Mouse (Mus musculus): ENCODE measurements at regions not wholly inside any gene's neighbourhood (a gene's known extent, or its start where the extent isn't known, plus 50 kb on each side); places are given as distances from the start of the nearest gene placed in this dataset.
A peak's percentile ranks its signal among the peaks of the same experiment; 100 is the strongest.

DNA sequence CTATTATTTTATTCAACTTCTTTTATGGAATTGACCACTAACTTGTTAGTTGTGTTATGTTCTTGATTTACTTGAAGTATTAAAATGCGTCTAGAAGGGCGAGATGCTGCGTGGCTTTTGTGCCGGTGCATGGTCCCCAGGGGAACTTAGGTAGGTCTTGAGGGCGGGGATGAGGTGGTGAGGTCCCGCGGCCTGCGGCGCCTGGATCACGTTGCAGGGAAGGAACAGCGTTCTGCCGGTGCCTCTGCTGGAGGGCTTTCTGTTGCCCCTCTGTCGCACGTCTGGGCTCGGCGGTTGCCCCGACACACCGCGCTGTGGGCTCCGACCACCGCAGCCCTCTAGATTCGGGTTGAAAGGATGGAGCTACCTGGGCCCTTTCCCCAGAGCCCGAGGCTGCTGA lies 136.7 kb upstream of the Gm10181 start:
- no peak for DNase-seq

DNA sequence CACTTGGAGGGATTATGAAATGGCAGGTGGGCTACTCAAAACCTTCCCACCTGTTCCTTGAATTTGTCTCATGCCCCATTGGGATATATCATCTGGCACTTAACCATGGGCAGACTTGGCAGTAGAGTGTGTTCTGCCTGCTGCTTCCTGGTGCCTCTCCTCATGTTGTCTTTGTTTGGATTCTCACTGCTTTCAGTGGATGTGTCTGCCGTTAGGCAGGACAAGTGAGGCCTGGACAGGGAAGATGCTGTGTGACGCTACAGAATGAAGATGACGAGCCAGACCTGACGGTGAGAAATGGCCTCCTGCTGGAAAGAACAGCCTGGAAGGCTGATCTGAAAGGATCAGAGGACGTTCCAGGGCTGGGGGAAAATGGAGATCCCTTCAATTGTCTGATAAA lies 133.6 kb upstream of the Gm10181 start:
- DNase-seq, result no peak

DNA sequence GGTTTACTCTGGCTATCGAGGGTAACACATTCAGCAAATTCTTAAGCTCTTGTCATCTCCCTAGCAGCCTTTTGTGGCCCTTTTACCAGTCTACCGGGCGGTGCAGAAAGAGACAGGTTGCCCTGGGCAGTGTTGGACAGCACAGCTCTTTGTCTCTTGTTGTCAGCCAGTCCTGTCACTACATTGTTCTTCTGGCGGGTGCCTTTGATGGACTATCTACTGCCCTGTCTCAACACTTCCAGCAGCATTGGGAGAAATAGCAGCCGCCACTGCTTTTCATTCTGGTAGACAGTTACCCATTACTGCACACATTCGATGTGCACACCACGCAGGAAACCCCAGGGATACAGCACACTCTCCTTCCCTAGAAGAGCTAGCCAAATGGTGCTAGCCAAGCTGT lies 132.7 kb upstream of the Gm10181 start:
- DNase-seq, result no peak

DNA sequence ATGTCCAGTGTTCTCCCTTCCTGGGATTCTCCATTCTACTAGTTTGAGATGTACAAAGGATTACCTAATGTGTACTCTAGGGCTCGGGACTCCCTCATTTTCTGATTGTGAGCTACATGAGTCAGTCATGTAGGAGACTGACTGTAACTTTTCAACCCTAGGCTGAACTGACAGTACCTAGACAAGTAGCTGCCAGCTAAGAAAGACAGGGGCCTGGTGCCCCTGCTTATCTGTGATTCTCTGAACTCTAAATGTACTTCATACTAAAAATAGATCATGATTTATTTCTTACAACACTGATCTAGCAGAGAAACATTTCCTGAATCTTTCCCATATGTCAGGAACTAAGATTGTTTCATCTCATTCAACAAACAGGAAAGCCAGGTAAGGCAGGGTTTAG lies 125.9 kb upstream of the Gm10181 start:
- no peak for DNase-seq

DNA sequence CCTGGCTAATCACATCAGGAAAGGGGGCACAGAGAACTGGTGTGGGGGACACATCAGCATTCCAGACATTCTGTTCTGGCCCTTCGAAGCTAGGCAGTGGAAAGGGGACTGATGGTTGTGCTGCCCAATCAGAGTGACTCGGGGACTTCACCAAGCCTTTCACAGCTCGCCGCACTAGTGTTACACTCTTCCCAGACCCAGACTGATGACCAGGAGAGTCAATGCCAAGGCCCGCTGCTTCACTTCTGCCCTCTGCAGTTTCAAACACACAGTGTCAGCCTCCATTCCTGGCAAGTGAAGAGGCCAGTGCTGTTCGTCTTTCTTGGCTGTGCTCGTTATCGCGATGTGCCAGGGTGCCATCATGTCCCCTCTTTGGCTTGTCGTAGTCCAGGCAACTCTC lies 121.7 kb upstream of the Gm10181 start:
- no peak for DNase-seq

DNA sequence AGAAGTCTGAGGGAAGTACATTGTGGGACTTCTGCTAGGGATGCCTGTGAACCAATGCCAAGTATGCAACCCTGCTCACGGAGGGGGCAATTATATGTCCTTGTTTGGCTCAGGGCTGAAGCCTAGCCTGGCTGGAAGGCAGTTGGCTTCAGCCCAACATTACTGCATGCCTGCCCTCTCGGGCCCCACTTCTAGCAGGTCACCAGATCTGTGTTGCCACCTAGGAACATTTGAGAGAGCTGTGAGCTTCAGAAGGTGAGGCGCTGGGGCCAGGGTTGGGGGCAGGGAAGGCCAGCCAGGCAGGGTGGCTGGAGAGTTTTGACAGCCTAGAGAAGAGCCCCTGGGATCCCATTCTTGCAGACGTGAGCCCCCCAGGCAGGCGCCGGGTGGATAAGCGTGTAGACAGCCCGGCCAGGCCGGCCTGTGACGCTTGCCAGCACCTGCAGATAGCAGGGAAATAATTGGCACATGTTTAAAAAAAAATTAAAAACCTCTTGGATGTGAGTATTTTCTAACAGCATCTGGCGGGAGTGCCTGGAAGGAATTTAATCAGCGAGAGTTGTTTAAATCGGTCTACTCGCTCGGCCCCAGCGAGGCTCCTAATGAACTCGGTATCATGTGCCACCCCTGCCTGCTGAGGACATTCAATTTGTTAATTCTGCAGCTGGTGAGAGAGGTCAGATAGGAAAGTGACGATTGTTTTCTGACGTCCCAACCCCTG lies 115.0 kb upstream of the Gm10181 start:
- no peak for DNase-seq

DNA sequence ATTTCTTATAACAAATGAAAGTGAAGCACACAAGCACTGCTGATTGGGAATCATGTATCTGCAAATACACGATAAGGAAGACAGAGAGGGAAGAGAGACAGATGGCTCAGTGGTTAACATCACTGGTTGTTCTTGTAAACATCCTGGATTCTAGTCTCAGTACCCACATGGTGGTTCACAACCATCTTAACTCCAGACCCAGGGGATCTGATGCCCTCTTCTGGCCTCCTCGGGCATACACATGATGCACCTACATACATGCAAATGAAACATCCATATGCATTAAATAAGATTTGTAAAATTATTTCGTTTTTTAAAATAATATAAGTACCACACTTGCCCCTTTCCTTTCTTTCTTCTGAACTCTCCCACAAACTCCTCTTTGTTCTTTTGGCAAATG lies 106.4 kb upstream of the Gm10181 start:
- no peak for DNase-seq

DNA sequence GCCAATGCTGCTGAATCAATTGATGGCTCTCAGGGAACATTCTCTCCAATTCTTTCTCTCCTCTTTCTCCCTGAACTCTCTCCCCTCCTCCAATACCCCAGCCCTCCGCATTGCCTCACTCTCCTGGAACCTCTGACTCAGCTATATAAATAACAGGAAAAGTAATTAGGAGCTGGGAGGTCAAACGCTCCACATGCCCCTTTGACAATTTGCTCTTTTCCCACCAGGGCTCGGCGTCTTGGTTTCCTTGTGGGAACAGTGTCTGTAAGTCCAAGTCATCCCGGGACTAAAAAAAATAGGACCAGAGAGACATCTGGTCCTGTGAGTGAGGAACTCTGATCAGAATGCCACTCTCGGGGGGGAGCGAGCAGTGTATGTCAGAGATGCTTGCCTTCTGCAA lies 94.7 kb upstream of the Gm10181 start:
- no peak for DNase-seq

DNA sequence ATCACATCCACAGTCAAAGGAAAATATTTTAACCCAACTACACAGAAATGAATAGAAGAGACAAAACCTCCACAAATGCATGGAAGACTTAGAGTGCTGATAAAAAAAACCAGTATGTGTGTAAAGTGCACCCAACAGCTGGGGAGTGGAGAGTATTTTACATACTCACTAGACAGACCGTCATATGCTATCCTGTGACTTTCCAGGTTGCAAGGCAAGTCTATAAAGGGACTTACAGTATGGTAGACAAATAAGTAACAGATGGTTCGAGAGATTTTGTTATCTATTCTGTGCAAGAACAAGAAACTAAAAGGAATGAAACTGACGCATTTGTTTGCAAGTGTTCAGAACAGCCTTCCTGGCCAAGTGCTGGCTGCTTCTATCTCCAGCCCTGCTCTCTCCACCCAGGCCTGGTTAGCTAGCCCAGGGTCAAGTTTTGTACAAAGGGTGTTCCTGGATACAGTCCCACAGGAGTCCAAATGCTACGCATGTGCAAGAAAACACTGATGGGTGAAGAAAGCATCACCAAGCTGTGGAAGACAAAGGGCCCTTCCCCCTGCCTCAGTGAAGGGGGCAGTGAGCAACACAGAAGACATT lies 68.0 kb upstream of the Gm10181 start:
- no peak for DNase-seq

DNA sequence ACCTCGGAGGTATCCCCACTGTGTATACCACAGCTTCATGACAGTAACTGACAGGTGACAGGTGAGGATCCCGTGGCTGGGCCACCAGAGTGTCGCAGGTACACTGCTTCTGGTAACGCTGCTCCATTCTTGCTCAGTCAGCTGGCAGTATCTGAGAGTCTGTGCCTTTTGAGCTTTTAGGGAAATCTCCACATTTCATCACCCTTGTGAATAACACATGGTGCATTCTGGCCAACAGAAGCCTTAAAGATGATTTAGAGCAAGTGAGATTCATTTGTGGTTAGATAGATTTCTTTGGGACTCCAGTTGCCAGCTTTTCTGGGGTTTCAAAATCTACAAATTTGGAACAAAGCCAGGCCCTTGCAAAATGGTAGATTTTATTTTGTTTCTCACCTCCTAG lies 66.8 kb upstream of the Gm10181 start:
- no peak for DNase-seq

DNA sequence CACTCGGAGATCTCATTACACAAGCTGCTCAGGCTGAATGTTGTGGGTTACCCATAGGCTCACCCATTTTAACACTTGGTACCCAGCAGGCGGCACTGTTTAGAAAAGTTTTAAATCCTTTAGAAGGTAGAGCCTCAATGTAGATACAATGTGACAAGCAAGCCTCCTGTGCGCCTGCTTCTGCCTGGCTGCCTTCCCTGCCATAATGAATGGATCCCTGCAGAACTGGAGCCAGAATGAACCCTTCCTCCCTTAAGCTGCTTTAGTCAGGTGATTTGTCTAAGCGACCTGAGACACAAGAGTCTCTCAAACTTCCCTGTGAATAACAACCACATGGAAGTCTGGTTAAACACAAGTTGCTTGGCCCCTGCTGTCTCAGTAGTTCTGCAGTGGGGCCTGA lies 64.7 kb upstream of the Gm10181 start:
- DNase-seq, result no peak

DNA sequence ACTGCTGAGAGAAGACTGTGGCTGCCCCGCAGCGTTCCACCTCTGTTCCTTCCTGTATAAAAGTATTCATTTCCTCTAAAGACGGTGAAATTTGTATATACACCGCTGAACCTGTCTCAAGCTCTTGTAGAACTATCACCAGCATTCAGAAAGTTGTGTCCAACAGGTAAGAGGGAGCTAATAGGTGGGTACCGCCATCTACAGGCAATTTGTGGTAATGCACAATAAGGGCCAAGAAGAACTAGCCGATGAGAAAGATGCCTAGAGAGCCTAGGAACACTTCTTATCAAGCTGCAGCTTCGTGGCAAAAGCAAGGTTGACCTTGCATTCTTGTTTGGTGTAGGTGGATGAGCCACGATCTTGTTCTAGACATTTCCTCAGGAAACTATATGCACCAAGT lies 61.6 kb upstream of the Gm10181 start:
- peak; percentile 48 for DNase-seq

DNA sequence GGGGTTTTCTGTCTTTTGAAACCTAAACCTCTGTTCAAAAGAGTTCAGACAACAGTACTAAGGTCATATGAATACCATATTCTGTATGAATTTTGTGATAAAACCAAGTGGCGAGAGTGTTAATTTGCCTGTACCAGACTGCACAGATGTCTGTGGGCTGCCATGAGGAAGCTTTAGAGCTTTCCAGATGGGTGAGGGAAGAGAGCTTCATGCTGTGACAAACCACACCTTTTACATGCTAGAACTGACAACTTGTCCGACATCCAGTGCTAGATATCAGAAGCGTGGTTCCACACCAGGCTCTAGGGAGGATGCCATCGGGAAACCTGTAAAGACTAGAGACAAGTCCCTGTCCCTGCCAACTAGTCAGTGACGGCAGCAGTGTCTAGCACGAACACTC lies 60.9 kb upstream of the Gm10181 start:
- DNase-seq, result no peak

DNA sequence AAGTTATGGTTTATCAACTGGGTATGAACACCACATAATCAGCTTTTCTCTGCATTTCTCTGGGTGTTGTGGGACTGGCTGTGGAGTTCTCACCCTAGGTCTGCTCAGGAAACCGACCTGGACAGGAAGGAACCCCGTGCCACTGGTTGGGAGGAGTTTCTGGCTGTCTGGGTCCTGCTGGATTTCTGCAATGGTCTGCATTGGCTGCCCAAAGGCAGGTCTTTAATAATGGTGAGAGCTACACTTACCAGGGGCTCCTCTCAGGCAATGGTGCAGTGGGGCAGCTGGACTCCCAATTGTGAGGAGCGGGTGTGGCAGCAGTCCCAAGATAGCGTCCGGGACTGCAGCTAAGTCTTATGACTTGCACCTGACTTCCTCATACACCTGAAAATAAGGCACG lies 57.8 kb upstream of the Gm10181 start:
- DNase-seq, result no peak

Data from kidney, adult 18-20 months (tissue).